Mouse (Mus musculus): ENCODE results near the gene Hoxb1.

The Hoxb1 gene

GRCm38 (mm10) chr11:96334002-96334364 is 31.6 kb upstream of the Hoxb1 start:
- no peak for DNase-seq (ENCODE audit: low read depth)

- DNase-seq (ENCODE audit: low read depth): no peak
Observed at GRCm38 (mm10) chr11:96334998-96335397, 30.6 kb upstream of the Hoxb1 start.

- DNase-seq (ENCODE audit: low read depth): no peak
Observed at GRCm38 (mm10) chr11:96336597-96336996, 29.0 kb upstream of the Hoxb1 start.

GRCm38 (mm10) chr11:96337026-96337425 is 28.5 kb upstream of the Hoxb1 start:
- no peak for DNase-seq (ENCODE audit: low read depth)

- DNase-seq (ENCODE audit: low read depth): no peak
Observed at GRCm38 (mm10) chr11:96338957-96339855, 26.3 kb upstream of the Hoxb1 start.

GRCm38 (mm10) chr11:96340698-96341365 is 24.7 kb upstream of the Hoxb1 start:
- DNase-seq (ENCODE audit: low read depth): no peak

DNA sequence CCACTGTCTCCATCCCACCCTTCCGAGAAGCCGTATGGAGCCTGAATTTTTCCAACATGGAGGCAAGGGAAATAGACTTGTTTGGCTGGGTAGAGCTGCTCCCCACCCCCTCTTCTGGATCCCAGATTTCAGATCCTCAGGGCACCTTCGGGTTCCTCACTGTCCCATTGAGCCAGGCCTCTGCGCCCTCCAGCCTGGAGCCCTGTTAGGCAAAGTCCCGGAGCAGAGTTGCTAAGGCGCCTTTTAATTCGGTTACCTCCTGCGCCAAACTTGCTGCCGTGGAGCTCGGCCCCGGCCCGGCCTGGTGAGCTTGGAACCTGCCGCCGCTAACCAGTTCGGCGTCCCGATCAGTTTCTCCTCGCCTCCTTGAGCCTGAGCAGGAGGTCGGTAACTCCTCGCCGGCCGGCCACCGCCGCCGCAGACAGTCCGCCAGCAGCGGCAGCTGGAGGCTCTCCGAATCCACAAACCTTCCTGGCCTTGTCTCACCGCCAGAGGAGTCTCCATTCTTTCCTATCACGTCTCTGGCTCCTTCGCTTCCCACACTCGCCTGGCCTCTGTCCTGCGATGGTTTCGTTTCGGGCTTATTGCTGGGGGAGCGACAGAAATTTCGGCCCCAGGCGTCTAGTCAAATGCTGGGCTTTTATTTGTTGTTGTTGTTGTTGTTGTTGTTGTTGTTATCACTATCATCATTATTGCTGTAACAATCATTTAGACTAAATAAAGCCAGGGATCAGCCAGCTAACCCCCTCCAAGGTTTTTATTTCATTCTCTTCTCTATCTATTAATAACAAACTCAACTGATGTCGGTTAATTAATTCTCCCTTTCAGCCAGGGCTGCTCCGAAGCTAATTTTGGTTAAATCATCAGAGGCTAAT is 23.6 kb upstream of the Hoxb1 start:
- DNase-seq (ENCODE audit: low read depth): no peak

DNA sequence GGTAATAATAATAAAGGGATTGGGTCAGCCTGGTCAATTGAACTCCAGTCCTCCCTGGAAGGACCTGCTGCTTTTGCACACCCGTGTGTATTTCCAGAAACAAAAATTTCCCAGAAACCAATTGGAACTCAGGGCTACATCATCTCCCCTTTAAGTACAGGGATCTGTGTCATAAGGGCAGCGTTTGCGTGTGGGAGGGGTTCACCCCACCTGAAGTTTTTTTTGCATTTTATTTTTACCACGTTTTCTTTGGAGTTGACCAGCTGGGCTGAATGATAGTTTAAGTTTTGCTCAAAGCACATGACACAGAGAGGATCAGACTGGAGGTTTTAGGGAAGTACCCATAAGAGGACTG is 23.0 kb upstream of the Hoxb1 start:
- DNase-seq (ENCODE audit: low read depth): no peak

- DNase-seq (ENCODE audit: low read depth): no peak
Observed at GRCm38 (mm10) chr11:96343206-96343745, 22.3 kb upstream of the Hoxb1 start.

GRCm38 (mm10) chr11:96344061-96344877 is 21.3 kb upstream of the Hoxb1 start:
- no peak for DNase-seq (ENCODE audit: low read depth)

- no peak for DNase-seq (ENCODE audit: low read depth)
Observed at GRCm38 (mm10) chr11:96344878-96345159, 20.7 kb upstream of the Hoxb1 start.

DNA sequence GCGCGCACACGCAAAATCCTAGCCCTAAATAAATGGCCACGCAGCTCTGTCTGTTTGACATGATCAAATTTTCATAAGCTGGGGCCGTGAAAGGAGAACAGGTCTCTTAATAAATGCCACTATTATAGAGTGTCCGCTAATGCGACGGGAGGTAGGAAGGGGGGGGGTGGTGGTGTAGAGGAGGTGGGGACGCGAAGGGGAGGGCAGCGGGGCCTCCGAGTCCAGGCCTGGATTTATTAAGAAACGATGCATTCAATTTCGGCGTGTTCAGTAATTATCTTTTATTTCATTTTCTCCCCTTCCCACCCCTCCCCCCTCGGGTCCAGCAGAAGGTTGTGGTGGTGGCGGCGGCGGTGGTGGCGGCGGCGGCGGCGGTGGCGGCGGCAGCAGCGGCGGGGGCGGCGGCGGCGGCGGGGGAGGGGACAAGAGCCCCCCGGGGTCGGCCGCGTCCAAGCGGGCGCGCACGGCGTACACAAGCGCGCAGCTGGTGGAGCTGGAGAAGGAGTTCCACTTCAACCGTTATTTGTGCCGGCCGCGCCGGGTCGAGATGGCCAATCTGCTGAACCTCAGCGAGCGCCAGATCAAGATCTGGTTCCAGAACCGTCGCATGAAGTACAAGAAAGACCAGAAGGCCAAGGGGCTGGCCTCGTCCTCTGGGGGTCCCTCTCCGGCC is 20.2 kb upstream of the Hoxb1 start:
- no peak for DNase-seq (ENCODE audit: low read depth)

GRCm38 (mm10) chr11:96345893-96346806 is 19.4 kb upstream of the Hoxb1 start:
- DNase-seq (ENCODE audit: low read depth): no peak

DNA sequence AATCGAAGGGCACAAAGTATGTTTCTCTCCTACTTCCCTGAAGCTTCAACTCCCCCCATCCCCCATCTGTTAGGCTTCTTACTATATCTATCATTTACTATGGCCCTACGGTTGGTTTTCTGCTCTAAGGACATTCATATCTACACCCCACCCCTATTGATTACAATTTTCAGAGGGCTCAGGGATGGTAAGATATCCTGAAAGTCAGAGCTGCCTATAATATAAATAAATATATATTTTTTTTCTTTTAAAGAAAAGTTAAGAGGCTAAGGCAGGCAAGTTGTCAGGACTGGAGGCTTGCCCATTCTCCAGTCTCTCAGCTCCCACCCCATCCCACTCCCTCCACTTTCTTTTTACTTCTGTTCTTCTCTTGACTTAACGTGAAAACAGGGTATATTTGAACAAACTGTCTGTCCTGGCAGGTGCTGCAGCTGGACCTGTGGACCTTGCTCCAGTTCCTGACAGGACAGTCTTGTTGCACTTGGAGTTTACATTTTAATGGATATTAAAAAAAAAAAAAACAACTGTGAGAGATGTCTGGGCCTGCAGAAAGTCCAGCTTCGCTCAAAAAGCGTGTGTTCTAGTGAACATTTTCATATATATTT is 18.5 kb upstream of the Hoxb1 start:
- DNase-seq (ENCODE audit: low read depth): no peak

- no peak for DNase-seq (ENCODE audit: low read depth)
Observed at GRCm38 (mm10) chr11:96347717-96348116, 17.8 kb upstream of the Hoxb1 start.

GRCm38 (mm10) chr11:96348141-96348928 is 17.2 kb upstream of the Hoxb1 start:
- no peak for DNase-seq (ENCODE audit: low read depth)

GRCm38 (mm10) chr11:96348988-96349387 is 16.6 kb upstream of the Hoxb1 start:
- no peak for DNase-seq (ENCODE audit: low read depth)

- DNase-seq (ENCODE audit: low read depth): no peak
Observed at GRCm38 (mm10) chr11:96349491-96350340, 15.8 kb upstream of the Hoxb1 start.

Measured in NIH3T3 (cell line).